Mouse (Mus musculus) urinary bladder, adult 18-20 months (tissue): Measurements from ENCODE around the gene Rras.

Experiments
- DNase-seq, 2 experiments: peaks; one replicate each; pipeline ENCODE4 v3.0.0; 2022; ENCODE audit warnings: low spot score in 2 of 2, mixed read lengths in 2 of 2

Gene Rras

DNA sequence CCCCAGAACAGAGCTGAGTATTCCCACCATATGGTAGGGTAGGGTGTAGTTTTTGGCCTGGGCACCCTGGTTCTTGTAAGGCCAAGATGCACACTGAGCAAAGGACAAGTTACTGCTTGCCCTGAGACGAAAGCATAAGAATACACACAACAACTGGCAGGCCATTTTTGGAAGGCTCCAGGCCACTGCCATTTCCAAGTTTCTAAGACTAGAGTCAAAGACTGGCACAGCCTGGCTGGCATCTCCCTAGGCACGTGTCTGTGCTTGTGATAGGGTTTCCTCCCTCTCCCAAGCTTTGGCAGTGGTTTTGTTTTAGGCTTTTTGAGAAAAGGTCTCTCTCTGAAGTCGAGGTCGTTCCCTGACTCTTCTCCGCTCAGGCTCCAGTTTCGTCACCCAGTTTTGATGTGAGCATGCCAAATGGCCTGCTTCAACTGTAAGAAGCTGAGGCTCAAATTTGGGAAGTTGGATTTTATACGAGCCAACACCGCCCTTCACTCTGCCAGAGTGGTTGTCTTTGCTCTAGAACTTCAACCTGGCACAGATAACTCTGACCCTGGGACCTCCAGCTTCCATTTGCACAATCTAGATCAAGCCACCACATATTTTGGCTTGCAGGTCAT, 8.0 kb downstream of the Rras start:
- no peak for DNase-seq

DNA sequence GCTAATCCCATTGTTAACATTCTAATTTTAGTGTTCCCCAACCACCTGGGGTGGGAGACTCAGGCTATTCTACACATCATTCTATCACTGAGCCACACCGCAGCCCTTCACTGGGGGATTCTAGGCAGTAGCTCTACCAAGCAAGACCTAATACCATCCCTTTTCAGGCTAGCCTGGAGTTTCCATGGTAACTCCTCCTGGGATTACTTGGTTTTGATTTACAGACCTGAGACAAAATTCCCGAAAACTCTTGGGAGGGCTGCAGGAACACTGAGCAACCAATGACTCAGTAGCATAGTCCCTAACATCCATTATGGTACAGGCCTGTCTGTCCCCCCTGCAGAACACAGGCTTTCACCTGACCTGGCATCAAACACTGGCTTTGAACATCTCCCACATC, 8.5 kb downstream of the Rras start:
- no peak for DNase-seq

DNA sequence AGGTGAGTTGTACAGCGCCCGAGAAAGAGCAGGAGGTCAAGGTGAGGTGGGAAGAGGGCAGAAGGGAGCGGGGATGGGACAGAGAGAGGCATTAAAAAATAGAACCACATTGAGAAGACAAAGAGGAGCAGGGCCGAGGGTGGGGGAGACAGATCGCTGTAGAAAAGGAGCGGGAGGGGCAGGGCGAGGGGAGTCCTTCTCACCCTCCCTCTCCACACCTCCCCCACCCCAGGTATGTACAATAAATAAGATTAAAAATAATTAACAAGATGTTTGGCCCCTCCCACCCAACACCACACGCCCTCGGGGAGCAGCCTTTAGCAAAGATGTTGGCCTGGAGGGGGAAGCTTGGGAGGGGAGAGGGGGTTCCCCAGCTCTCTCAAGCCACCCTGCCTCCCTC, 10.0 kb downstream of the Rras start:
- DNase-seq = no peak

DNA sequence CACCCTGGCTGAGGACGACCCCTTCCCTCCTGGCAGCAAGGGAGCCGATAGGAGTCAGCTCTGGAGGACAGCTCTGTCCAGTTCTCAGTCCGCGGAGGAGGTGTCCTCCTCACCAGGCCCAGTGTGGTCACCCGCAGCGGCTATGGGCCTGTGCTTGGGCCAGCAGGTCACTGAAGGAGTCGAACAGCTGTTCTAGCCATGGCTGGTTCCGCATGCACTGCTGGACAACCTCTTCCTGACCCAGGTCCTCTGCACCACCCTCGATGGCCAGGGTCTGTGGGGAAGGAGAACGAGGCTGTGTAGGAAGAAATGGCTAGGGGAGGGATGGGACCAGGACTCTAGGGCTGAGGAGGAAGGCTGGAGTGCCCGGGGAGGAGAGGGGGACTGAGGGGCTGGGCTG, 10.6 kb downstream of the Rras start:
- no peak for DNase-seq

DNA sequence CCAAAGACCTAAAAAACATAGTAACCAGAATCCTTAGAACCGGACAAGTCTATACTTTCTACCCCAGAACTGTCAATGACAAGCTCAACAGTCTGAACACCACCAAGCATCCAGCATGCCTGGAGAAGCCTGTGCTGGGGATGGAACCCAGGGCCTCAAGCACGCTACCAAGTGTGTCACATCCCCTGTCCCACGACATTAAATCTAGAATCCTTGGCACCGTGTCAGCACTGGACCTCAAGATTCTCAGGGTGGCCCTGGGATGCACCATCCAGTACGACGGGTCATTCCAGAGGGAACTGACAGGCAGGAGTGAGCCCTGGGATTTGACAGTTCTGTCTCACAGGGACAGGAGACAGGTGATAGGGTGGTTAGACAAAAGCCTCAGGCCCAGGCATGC, 12.2 kb downstream of the Rras start:
- no peak for DNase-seq

DNA sequence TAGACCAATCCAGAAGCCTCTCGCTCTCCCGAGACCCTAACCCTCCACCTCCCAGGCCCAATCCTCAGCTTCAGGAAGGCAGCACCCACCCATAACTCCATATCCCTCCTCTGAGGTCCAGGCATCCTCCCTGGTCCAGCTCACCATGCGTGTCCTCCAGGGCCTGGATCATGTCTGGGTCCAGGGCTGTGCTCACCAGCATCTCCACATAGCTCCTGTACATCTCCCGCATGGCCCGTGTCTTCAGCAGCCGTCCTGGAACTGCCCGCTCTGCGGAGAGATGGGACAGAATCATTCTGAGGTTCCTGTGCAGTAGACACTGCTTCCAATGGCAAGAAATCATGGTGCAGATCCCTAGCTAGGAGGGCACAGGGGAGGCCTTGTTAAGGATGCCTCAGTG, 13.1 kb downstream of the Rras start:
- no peak for DNase-seq

DNA sequence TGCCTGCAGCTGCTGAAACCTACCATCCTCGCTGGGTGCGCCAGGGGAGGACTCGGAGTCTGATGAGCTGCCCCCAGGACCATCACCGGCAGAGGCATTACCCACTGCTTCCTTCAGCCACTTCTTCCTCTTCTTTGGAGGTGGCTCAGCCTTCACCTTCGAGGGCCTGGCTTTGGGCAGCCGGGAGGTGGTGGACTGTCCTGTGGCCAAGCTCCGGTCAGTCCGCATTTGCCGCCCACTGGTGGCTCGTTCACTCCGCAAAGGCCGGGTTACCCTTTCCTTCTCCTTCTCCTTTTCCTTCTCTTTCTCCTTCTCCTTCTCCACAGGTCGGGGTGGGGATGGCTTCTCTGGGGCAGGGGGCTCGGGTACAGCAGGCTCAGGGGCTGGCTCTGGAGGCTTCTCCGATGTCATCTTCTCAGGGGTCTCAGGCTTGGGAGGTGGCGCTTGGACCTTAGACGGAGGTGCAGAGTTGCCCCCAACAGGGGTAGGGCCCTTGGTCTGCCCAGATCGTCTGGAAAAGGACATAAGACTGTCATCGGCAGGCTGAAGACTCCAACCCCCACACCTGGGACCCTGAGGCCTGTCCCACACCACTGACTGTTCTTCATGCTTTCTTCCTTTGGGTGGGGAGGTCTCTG, 16.1 kb downstream of the Rras start:
- DNase-seq = no peak

DNA sequence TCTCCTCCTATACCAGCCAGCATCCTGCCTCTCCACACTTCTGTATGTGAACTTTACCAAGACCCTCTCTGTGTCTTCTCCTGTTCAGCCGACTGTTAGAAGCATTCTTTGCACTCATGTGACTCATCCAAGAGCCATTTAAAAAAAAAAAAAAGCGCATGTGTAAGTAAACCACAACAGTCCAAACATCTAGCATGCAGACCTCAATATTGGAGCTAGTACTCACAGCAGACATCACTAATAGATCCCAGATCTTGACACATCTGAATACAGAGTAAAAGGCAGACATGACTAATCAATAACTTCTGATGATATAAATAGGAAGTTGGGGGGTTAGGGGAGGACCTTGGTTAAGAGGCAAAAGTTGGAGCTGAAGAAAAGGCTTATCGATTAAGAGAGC, 17.9 kb downstream of the Rras start:
- DNase-seq = no peak

DNA sequence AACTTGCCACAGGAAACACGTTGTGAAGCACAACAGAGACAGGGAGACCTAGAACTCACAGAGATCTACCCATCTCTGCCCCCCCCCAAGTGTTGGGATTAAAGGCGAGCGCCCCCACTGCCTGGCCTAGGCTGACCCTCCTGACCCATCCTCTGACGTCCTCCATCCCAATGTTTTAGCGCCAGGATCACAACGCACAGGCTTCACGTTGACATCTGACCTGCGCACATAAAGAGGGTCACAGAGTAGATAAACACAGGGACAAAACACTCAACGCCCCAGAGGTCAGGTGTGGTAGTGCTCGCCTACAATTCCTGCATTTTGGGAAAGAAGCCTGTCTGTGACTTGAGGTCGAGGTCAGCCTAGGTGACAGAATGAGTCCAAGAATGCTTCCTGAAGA, 18.9 kb downstream of the Rras start:
- DNase-seq = no peak

DNA sequence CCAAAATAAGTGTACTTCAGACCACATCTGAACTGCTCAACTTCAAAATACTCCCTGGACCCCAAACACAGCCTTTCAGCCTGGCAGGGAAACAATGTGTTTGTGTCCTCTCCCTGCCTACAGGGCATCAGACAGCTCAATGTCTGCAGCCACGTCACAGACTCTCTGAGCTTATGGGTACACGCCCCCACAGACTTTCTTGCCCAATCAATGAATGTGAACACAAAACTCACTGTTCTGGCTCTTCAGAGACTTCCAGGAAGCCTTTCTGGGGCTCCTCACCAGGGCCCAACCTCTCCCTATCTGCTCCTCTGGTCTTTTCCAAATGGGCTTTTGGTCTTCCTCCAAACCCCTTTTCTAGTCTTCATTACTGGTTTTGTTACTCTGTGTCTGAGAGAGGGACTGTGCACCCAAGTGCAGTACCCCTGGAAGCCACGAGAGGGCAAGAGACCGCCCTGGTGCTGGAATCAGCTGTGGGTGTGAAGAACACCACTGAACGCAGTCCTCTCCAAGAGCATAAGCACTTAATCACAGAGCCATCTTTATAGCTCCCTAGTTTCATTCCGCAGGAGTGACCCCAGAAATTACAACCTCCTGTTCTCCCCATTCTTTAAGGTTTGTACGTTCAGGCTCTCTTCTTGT, 20.1 kb downstream of the Rras start:
- DNase-seq = no peak

DNA sequence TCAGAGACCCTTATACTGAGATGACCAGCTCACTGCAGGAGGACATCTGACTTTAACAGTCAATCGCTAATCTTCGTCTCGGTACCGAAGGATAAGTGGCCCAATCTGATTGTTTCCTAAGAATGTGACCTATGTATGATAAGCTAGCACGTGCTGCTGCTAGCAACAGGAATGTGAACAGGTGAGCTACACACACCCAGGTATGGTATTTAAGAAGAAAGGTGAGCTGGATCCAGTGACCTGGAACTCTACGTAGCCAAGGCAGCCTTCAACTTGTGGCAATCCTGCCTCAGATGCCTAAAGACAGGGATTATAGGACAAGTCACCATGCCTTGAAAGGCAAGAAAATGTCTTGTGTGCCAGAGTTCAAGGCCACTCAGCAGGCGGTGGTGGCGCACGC, 20.6 kb downstream of the Rras start:
- no peak for DNase-seq

DNA sequence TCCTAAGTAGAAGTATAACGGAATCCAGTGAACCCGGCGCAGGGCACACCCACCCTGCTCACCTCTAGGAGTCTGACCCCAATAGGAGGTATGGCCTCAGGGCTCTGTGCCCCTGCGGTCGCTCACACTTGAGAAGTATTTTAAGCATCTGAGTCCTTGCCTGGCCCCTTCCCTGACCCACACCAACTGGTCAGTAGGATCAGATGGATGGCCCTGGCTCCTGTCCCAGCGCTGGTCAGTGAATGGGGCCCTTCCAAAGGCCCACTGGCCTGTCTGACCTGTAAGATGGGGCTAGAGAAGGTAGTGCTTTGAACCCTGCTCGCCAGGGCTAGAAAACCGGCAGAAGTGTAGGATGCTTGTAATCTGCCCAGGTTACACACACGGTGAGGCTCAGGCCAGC, 23.1 kb downstream of the Rras start:
- no peak for DNase-seq

DNA sequence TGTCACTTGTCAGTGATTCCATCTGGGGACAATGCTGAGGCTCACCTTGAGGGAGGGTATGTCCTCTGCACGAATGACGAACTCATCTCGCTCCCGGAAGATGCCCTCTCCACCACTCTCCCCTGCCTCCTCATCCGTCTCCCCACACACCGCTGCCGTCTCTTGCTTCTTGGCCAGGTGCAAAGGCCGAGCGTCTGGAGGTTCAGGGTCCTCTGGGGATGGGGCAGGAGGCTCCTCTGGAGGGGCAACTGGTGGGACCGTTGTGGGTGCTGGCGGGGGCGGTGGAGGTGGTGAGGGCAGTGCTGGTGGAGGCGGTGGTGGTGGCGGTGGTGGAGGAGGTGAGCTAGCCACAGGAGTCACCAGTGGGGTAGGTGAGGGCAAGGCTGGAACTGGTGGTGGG, 25.5 kb downstream of the Rras start:
- no peak for DNase-seq

DNA sequence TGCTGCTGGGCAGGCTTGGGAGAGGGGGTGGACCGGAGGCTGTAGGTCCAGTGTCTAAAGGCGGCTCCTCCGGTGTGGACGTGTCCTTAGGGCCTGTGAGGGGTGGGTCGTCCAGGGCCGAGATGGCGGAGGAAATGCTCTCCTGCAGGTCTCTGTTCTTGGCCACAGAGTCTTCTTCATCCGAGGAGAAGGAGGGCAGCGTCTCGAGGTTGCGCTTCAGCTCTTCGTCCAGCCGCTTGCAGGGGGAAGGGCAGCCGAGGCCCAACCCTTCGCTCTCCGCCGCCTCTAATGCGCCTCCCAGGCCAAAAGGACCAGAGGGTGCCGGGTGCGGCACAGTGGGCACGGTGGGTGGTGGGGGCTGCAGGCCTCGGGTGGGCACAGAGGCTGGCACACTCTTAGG, 28.0 kb downstream of the Rras start:
- no peak for DNase-seq

DNA sequence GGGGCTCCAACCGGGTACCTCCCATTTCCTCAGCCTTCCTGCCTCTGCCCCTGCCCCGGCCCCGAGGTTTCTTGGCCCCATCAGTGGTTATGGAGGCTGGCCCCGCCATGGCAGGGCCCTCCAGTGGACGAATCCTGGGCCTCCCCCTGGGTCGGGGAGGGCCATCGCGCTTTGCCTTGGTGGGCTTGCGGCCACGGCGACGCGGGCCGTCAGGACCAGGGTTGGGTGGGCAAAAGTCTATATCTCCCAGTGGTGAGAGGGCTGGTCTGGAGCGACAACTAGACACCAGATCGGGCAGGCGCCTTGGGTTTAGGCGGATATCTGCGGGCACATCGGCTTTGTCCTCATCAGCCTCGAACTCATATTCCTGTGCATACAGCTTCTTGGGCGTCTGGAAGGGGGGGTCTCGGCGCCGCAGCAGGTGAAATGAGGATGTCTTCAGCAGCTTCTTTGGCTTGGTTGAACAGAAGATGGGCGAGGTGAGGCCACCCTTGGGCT, 29.1 kb downstream of the Rras start:
- no peak for DNase-seq

DNA sequence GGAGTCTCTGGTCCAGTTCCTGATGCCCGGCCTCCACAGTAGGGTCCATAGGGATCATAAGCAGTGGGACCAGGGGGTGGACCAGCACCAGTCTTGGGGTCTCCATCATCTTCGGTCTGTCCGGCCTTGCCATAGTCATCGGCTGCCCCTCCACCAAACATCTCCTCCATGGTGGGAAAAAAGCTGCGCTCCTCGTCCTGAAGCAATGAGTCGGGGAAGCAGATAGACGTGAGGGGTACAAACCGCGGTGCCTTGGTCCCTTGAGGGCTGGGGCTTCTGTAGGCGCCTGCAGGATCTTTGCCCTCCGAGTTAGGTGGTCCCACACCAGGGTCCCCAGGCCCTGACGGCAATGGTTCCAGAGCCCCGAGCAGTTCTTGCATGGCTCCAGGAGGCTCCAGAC, 29.7 kb downstream of the Rras start:
- no peak for DNase-seq

DNA sequence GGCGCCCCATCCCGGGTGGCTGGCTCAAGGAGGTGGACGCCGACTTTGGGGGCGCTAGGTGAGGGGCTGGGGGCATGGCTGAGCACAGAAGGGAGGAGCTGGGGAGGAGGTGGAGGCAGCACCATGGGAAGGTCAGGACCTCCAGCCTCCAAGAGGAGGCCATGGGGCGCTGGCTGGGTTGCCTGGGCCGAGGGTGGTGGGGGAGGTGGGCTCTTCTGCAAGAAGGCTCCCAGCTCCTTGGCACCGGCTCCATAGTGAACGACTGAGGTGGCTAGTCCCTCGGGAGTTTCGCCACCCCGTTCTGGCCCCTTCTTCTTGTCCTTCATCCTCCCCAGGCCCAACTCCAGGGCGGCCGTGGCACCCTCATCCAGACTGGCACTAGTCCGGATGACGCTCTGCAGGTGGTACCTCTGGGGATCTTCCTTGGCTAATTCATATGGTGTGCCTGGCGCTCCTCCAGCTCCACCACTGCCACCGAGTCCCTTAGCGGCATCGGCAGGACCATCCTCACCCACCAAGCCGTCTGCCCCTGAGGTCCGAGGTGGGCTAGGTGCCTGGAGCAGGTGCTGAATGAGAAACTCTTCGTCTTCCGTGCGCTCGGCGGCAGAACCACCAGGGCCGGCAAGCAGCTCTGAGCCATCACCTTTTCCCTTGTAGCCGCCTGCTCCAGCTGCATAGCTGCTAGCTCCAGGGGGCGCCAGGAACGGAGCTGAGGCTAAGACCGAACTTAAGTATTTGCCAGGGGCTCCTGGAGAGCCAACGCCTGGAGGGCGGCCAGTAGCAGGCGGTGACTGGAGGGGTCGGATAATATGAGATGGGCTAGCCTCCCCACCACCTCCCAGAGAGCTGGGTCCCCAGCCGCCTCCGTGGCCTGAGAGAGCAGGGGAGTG, 30.5 kb downstream of the Rras start:
- no peak for DNase-seq

DNA sequence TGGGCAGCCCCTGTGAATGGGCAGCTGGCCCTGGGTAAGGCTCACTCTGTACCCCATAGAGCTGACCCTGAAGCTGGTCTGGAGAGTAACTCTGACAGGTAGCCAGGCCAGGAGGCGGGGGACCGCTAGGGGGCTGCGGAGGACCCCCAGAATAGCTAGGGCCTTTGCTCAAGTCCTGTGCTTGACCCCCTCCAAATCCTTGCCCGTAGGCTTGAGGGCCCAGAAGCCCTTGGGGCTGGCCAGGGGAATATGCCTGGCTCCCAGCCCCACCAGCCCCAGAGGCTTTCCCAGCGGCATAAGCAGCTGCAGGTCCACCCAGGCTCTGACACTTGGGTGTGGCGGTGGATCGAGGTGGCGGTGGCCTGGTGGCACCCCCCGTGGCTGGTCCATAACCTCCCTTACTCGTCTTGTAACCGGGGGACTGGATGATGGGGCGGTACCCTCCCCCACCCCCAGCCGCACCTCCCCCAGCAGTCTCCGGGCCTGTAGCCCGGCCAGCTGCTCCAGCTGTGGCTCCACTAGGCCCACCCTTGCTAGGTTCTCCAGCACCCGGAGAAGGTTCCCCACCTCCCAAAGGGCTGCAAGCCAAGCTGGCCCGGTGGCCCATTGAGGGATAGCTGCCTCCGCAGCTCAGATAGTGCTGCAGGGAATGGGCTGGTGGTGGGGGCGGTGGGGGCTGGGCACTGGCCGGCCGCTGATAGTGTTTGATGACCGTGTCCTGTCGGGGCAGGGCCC, 31.3 kb downstream of the Rras start:
- no peak for DNase-seq

DNA sequence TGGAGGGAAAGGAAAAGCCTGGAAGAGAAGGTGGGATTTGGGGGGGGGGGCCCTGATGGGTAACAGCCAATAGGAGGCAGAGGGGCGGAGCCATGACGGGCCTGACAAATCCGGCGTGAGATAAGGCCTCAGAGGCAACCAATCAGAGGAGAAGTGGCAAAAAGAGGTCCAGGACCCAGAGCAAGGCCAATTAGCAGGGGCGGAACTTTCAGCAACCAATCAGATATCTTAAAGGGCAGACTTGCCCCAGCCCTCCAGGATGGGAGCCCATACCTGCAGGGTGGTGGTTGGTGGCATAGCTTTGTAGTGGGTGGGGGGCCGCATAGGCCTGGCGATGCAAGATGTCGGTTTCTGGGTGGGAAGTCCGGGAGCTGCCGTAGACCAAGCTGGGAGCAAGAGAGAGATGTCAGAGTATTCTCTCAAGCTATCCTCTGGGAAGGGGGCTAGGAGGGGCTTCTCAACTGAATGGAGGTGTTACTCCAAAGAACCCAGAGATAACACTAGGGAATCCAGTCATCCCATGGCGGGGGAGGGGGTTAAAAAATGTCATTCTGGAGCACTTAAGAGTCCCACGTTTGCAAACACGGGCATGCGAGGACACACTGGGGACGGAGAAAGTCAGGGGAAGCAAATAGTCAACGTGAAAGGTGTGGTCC, 33.3 kb downstream of the Rras start:
- DNase-seq = no peak

DNA sequence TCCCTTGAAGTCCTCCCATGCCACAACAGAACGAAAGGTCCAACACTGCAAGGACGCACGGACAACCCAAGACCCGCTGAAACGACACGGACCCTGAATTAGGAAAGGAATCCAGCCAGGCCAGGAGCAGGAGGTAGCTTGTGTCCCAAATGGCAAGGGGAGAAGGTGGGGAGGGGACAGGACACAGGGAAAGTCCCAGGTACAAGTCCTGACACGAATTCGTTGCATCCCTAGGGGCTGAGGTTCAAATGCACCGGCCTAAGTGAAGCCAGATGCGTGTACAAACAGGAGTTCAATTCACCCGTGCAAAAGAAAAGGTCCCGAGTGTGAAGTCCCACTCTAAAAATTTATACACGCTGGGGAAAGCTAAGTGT, 33.8 kb downstream of the Rras start:
- DNase-seq = no peak

DNA sequence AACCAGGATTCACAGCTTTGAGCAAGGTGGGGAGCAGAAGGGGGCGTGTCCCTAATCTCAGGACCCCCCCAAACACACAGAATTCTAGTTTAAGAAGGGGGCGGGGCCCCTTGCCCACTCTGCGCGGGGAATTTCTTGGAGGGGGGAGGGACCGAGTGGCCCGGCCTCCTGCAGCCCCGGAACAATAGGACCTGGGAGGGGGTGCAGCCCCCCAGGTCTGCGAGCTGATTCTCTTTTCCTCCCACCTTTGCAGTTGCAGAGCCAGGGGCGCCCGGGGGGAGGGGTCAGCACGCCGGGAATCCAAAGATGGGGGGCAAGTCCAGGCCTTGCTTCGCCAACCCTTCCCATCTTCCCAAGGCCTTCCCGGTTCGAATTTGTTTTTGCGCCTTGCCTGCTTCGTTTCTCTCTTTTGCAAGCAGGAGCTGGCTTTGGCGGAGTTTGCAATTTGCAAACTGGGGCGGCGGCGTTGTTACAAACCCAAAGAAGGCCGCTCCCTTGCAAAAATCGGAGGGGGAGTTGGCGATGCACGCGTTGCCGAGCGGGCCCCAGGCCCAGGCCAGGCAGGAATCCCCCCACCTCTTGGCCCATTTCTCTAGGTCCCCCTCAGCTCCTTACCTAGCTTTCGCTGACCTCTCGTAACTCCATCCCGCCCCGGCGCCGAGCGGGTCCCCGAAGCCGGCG, 34.6 kb downstream of the Rras start:
- DNase-seq = peak in 1 of 2 experiments; percentile 42
